Mouse (Mus musculus) splenic B cell, adult 2 months (primary cell): ENCODE measurements around the gene Pygm.

Experiments
- DNase-seq: peaks from one replicate; pipeline ENCODE4 v3.0.0-alpha.2; 2011; ENCODE audit warnings: low read depth, low spot score
- H3K27me3 ChIP-seq: 2 replicates; pipeline ENCODE4 v1.6.1; 2012; ENCODE audit warnings: mild to moderate bottlenecking, low read length, moderate library complexity, mixed read lengths; ENCODE audit not compliant: control insufficient read depth, poor library complexity, insufficient read depth, severe bottlenecking
- H3K36me3 ChIP-seq: 2 replicates; pipeline ENCODE4 v1.6.1; 2012; ENCODE audit warnings: mild to moderate bottlenecking, low read length, moderate library complexity, mixed read lengths; ENCODE audit not compliant: control insufficient read depth, poor library complexity, insufficient read depth, severe bottlenecking

Gene Pygm

GRCm38 (mm10) chr19:6405433-6405832 lies 21.2 kb downstream of the Pygm start:
- no peak for DNase-seq
- H3K27me3 ChIP-seq: no peaks in the 10 kb centered on the region
- peaks cover 22% of the 10 kb centered on the region for H3K36me3 ChIP-seq

GRCm38 (mm10) chr19:6407109-6407508 lies 22.9 kb downstream of the Pygm start:
- H3K36me3 ChIP-seq: peaks cover 22% of the 10 kb centered on the region
- no peak for DNase-seq
- no peaks in the 10 kb centered on the region for H3K27me3 ChIP-seq

GRCm38 (mm10) chr19:6407816-6408510 lies 23.8 kb downstream of the Pygm start:
- no peaks in the 10 kb centered on the region for H3K27me3 ChIP-seq
- DNase-seq: no peak
- peaks cover 19% of the 10 kb centered on the region for H3K36me3 ChIP-seq

- DNase-seq: no peak
- Histone ChIP-seq H3K27me3 (no peaks in the 10 kb centered on the region), H3K36me3 (peaks cover 18% of the 10 kb centered on the region)
Observed at GRCm38 (mm10) chr19:6408749-6409148, 24.6 kb downstream of the Pygm start.

GRCm38 (mm10) chr19:6409176-6409575 lies 25.0 kb downstream of the Pygm start:
- DNase-seq: no peak
- H3K36me3 ChIP-seq: peaks cover 16% of the 10 kb centered on the region
- H3K27me3 ChIP-seq: no peaks in the 10 kb centered on the region

- DNase-seq: peak; percentile 65
- Histone ChIP-seq H3K27me3 (no peaks in the 10 kb centered on the region), H3K36me3 (peaks cover 22% of the 10 kb centered on the region)
Observed at GRCm38 (mm10) chr19:6409936-6410335, 25.7 kb downstream of the Pygm start.

- no peak for DNase-seq
- H3K27me3 ChIP-seq: no peaks in the 10 kb centered on the region
Observed at GRCm38 (mm10) chr19:6412798-6413197, 28.6 kb downstream of the Pygm start.

GRCm38 (mm10) chr19:6415454-6415853 lies 31.3 kb downstream of the Pygm start:
- DNase-seq: no peak
- H3K27me3 ChIP-seq: no peaks in the 10 kb centered on the region

More at GRCm38 (mm10) chr19:6412798-6413197, 28.6 kb downstream of the Pygm start:
- peaks cover 20% of the 10 kb centered on the region for H3K36me3 ChIP-seq

GRCm38 (mm10) chr19:6416124-6416770 lies 32.0 kb downstream of the Pygm start:
- DNase-seq: no peak
- Histone ChIP-seq H3K36me3 (peaks cover 12% of the 10 kb centered on the region), H3K27me3 (no peaks in the 10 kb centered on the region)

More at GRCm38 (mm10) chr19:6415454-6415853, 31.3 kb downstream of the Pygm start:
- H3K36me3 ChIP-seq: peaks cover 14% of the 10 kb centered on the region

GRCm38 (mm10) chr19:6416894-6417761 lies 32.9 kb downstream of the Pygm start:
- Histone ChIP-seq H3K27me3 (no peaks in the 10 kb centered on the region), H3K36me3 (peaks cover 12% of the 10 kb centered on the region)
- no peak for DNase-seq

- Histone ChIP-seq H3K36me3 (peaks cover 7% of the 10 kb centered on the region), H3K27me3 (no peaks in the 10 kb centered on the region)
- DNase-seq: peak; percentile 92
Observed at GRCm38 (mm10) chr19:6418233-6418879, 34.2 kb downstream of the Pygm start, which contains the start of gene Nrxn2. Nrxn2 (plus strand) TSS chr19:6418731.

- H3K27me3 ChIP-seq: no peaks in the 10 kb centered on the region
- DNase-seq: no peak
Observed at GRCm38 (mm10) chr19:6418984-6419692, 34.9 kb downstream of the Pygm start.

GRCm38 (mm10) chr19:6419805-6420310 lies 35.7 kb downstream of the Pygm start:
- Histone ChIP-seq H3K36me3 (peaks cover under 1% of the 10 kb centered on the region; the same call in 1 of the 2 replicates), H3K27me3 (no peaks in the 10 kb centered on the region)
- DNase-seq: no peak

More at GRCm38 (mm10) chr19:6418984-6419692, 34.9 kb downstream of the Pygm start:
- H3K36me3 ChIP-seq: peaks cover 6% of the 10 kb centered on the region
